Mouse (Mus musculus): Measurements from ENCODE around the gene Ints3.
A peak's percentile ranks its signal among the peaks of the same experiment; 100 is the strongest.

The Ints3 gene

DNA sequence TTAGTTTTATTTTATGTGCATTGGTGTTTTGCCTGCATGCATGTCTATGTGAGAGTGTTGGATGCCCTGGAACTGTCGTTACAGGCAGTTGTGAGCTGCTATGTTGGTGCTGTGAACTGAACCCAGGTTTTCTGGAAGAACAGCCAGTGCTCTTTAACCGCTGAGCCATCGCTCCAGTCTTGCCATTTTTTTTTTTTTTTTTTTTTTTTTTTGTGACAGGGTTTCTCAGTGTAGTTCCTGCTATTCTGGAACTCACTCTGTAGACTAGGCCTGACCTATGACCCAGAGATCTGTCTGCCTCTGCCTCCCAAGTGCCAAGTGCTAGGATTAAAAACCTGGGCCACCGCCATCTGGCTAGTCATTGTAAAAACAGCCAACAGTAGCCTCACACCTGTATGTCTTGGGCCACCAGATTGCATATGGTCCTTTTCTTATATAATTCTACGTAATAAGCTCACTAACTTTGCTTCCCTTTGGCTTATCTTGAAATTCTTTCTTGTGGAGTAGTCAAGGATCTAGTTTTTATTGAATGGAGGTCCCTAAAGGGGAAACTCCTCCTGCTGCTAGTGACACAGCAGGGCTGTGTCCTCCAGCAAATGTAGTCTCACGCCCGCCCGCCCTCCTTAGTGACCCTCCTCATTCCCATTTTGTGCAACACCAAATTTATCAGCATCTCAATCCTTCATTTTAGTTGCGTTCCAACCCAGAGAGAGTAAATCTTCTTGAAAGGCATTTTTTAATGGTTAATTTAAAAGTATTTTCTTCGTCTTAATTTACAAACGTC lies 12.2 kb upstream of the Ints3 start:
- peak; percentile 25 for DNase-seq (ENCODE audit: extremely low spot score)

DNA sequence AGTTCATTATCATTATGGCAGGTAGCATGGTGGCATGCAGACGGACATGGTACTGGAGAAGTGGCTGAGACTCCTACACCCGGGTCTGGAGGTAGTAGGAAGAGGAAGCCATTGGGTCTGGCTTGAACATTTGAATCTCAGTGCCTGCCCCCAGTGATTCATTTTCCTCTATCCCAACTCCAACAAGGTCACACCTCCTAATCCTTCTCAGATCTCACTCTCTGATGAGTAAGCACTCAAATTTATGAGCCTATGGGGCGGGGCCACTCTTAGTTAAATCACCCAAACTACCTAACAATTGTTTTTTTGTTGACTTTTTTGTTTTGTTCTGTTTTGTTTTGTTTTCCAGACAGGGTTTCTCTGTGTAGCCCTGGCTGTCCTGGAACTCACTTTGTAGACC lies 10.6 kb upstream of the Ints3 start:
- DNase-seq (ENCODE audit: extremely low spot score) = no peak

DNA sequence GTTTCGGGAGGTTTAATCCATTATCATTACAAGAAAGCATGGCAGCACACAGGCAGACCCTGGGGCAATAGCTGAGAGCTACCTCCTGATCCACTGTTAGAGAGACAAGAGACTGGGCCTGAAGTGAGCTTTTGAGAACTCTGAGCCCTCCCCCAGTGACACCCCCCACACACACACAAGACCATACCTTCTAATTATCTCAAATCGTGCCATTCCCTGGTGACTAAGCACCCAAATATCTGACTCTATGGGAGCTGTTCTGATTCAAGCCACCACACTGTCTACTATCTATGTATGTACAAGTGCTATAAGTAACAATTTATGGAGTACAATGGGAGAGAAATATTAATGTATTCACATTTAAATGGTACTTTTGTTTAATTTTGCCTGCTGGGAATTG lies 7.3 kb upstream of the Ints3 start:
- no peak for DNase-seq (ENCODE audit: extremely low spot score)

DNA sequence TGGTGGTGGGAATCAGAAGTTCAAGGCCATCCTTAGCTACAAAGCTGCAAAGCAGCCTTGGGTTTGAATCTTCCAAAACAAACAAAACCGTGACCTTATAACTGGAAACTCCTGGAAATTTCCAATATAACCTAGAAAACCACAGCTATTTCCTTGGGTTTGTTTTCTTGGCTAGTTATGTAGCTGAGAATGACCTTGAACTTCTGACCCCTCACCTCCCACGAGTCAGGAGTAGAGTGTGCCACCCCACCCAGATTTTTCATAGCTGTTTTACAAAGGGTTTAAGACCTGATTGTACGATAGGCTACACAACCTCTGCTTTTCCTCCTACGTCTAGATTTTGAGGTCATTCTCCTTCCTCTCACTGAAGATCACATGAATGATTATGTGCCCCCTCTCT lies 3.7 kb upstream of the Ints3 start:
- DNase-seq (ENCODE audit: extremely low spot score) = no peak

DNA sequence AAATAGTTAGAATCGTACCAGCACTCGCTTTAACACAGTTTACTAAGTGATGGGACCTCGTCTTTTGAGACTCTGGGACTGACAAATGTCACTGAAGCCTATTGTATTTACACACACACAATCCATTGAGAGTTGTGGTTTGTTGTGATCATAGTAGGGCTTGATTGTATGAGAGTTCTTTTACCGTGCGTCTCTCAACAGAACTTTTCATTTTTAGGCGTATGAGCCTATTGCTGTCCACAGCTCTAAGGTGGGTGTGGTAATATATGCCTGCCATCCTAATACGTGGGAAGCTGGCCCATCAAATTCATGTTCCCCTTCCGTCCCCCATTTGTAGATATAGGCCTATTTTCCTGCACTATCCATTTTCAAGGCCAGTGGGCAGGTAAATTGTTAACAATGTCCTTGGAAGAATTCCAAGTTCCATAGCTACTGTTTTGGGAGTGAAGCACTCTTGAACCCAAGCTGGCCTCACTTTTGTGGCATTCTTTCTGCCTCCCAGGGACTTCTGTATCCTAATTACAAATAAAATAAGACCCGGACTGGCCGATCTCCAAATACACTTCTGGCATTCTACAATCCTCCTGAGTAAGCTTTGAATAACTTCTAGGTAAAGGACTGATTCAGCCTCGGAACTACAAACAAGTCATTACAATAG lies 780 bp upstream of the Ints3 start:
- DNase-seq (ENCODE audit: extremely low spot score) = no peak

DNA sequence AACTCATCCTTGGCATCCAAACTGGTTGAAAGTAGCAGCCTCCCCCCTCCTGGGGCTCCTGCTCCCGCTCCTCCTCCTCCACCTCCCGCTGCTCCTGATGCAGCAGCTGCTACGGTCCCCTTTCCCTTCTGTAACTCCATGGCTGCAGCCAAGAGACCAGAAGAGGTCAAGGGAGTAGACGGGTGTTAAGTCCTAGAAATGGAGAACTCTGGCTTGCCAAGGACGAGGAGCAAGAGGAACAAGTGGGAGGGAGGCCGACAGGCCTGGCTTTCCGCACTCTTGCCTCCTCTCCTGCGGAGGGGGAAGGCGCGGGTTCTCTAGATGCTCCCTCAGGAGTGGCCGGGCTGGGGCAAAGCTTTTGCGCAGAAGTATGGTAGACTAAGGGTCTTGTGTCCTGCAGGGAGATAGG lies 607 bp downstream of the Ints3 start:
- peak; percentile 47 for DNase-seq (ENCODE audit: extremely low spot score)

DNA sequence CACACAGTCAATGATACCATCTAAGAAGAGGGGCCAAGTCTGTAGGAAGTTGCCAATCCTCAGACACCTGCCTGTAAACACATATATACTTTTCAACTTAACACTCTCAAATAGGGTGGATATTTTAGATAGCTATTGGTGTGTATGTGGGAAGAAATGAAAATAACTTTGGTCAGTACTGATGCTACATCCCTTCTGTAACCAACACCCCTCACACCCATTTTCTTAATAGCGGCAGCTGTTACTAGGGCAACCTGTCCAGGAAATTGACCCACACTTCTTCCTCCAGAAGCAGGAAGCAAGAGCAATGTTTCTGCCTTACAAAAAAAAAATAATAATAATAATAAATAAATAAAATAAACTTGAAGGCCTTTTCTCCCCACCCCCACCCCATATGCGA lies 1.1 kb downstream of the Ints3 start:
- no peak for DNase-seq (ENCODE audit: extremely low spot score)

DNA sequence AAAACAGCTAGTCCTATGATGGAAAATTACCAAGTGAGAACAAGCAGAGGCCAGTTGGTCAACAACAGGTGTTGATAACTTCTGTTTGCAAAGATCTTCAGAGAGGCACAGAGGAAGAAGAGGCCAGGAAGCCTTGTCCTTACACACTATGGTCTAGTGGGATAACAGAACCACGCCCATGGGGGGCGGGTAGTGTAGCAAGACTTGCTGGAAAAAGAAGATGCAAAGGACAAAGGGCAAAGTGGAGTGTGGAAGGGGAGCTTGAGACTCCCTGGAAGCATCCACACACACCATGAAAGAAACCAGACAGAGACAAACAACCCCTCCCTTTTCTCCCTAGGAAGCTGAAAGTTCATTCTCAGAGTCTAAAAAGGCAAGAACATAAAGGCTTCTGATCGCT lies 3.8 kb downstream of the Ints3 start:
- no peak for DNase-seq (ENCODE audit: extremely low spot score)

DNA sequence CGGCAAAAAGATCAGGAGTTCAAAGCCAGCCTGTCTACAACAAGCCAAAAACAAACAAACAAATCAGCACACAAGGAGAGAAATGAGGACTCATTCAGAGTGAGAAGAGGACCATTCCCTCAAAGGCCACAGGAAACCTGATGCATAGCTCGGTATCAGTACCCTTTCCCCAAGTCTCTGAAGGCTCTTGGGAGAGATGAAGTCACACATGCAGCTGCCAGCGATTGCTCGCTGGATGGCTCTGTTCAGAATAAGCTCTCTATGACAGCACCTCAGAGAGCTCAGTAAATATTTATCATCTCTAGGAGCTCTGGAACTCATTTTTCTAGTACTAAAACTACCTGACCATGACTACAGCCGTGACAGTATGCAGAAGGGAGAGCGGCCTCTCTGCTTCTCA lies 5.2 kb downstream of the Ints3 start:
- no peak for DNase-seq (ENCODE audit: extremely low spot score)

DNA sequence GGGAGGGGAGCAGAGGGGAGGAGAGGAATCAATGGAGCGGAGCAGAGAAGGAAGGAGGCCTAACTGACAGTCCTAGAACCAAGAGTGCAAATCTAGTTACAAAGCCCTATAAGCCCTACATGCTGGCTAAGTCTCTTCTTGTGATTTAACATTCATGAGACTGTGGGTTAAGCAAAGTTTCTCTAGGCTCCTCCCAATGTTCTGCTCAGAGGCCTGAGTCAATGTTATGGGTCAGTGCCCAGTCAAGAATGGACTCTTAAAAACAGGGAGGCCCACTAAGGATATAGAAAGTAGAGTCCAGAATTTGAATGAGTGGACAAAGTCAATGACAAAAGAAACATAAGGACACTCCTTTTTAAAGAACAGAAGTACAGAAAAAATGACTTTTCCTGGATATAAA lies 5.8 kb downstream of the Ints3 start:
- no peak for DNase-seq (ENCODE audit: extremely low spot score)

DNA sequence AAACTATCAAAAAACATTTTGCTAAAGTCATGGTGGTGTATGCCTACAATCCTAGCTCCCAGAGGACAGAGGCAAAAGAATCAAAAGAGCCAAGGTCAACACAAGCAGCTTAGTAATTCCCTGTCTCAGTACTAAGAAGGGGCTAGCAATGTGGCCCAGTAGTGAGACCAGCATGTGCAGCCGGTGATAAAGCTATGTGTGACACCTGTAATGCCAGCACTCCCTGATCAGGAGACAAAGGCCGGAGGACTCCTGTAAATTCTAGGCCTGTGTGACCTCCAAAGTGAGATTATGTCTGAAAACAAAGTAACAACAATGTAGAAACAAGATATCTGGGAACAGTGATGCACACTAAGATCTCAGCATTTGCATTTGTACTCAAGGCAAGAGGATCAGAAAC lies 7.9 kb downstream of the Ints3 start:
- DNase-seq (ENCODE audit: extremely low spot score) = no peak

DNA sequence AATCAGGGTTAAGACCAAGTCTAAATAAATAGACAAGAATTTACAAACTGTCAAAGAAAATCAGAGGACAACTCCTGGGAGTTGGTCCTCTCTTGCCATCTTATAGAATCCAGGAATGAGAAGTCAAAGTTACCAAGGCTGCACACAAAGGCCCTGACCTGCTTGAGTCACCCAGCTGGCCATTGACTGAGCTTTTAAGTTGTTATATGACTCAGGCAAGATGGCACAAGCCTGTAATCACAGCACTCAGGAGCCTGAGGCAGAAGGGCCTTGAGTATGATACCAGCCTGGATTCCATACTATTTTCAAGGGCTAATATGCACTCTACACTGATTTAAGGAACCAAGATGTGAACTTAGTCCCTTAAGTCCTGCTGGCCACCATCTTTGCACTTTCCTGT lies 9.9 kb downstream of the Ints3 start:
- no peak for DNase-seq (ENCODE audit: extremely low spot score)

DNA sequence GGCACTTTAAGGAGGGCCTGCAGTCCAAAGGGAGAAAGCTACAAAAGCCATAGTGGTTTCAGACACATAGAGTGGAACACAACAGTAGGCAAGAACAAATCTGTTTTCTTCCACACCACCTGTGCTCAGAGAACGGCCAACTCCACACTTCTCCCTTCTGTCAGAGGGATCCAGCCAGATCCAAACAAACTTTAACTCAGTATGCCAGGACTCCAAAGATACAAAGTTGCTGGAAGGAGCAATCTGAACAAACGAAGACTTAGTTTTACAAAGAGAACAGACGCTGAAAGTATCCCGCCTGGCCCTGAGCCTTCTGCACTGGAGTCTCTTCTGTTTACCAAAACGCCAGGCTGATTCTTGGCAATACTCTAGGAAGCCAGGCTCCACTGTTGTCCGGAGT lies 12.7 kb downstream of the Ints3 start:
- no peak for DNase-seq (ENCODE audit: extremely low spot score)

DNA sequence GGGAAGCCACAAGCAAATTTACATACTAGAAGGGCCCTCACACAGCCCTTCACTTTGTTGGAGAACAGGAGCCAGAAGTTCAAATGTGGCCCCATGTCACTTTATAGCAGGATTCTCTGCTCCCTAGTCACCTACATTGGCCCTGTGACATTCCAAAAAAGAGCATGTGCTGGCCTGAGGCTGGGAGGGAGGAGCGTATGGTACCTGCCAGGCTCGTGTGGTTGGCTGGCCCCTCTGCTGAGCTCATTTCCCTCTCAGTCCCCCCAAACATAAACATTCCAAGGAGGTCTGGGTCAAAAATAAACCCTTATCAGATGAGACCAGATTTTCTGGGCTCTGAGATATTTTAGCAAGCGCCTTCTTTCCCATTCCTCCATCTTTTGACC lies 20.4 kb downstream of the Ints3 start:
- no peak for DNase-seq (ENCODE audit: extremely low spot score)

DNA sequence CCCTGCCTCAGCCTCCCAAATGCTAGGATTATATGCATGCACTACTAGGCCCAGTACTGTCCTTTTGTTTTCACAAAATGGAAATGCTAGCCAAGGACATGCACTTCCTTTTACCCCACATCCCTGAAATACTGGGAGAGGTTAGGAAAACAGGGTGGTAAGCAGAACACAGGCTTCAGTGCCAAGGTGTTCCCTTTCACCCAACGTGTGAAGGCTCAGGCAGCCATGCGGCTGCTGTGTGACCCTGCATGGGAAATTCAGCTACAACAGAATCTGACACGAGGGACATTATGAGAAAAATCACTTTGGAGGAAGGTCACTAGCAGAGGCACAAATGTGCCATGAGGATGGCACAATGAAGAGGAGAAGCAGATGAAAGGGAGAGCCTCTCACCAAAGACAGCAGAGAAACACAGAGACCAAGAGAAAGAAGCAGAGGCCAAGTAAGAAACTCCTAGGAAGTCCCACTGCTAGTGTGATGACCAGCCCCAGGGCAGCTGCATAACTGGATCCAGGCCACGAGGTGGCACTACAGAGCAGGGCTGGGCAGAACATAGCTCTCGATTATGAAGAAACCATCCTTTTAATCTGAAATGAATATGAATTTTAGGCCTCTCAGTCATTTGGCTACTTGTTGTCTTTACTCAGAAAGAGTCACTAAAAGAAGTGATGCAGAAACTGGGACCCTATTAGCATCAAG lies 21.0 kb downstream of the Ints3 start:
- peak; percentile 54 for DNase-seq (ENCODE audit: extremely low spot score)

DNA sequence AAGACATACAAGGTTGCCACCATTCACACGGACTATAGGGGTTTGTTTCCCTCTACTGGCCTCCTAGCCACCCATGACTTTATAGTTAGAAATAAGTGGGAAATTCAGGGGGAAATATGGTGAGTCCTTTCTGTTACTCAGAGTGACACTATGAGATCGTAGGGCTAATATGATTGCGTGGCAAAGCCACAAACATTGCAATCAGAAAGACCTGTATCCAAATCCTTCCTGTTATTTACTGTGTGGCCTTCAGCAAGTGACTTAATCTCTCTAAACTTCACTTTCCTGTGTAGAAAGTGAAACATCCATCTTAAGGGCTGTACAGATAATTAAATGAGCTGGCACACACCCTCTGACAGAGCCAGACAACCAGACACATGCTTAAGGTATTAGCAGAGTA lies 24.7 kb downstream of the Ints3 start:
- no peak for DNase-seq (ENCODE audit: extremely low spot score)

DNA sequence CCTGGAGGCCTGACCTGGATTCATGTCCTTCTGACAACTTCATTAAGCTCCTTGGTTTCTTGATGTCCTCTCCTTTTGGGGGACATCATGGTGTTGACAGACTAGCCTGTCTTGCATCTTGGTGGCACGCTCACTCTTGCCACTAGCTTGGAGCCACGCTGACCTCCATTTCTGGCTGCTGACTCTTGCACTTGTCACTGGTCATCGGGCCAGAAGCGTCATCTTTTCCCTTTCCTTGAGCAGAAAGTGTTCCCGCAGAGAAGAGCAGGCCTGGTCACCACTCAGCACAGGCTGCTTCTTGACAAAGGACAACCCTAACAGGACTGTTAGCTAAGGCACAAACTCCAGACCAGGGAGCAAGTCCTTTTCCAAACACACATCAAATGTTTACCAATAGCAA lies 27.0 kb downstream of the Ints3 start:
- DNase-seq (ENCODE audit: extremely low spot score) = no peak

DNA sequence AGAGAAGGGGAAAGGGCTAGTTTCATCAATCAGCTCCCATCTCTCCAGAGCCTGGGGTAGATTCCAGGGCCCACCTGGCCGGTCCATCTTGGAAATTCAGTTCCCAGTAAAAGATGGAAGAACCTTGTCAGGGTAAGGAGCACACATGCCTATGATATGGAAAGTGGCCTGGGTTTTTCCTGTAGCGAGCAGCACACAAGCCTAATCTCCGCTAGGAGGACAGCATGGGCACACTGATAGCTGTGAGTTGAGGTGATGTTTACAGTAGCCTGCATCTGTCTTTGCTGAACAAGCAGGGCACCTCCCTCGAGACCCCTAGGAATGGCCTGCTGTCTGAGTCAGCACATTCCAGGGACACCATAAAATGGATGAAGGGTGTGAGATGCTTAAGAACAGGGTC lies 28.8 kb downstream of the Ints3 start:
- no peak for DNase-seq (ENCODE audit: extremely low spot score)

DNA sequence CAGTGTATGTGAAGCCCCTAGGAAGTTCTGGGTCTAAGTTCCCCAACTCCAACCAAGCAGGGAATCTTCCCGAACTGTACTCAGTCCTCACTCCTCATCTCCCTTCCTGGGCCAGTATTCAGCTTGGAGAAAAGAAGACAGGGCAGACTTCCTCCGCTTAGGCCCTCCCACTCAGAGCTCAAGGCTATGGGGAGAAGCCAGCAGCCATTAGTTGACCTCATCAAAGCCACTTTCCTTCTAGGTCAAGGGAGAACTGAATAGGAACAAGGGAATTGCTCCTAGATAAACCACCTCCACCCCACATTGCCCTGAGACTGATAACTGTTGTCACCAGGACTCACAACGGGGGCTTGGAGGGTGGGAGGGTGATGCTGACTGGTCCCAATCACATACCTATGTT lies 29.3 kb downstream of the Ints3 start:
- DNase-seq (ENCODE audit: extremely low spot score) = no peak

DNA sequence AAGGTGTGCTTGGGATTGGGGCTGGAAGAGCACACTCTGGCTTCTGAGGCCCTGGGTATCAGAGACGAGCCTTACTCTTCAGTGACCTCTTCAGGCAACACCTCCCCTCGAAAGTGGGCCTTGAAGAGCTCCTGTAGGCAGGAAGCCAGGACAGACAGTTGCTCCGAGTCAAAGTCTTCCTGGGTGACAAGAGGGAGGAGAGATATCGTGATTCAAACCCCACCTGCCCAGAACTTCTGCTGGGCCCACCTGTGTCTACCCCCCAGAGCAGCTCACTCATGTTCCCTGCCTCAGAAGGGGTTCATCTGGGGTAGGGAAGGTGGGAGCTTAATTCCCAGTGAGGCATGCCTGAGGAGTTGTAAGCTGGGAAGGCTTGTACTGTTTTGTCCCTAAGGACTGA lies 32.4 kb downstream of the Ints3 start:
- DNase-seq (ENCODE audit: extremely low spot score) = no peak

DNA sequence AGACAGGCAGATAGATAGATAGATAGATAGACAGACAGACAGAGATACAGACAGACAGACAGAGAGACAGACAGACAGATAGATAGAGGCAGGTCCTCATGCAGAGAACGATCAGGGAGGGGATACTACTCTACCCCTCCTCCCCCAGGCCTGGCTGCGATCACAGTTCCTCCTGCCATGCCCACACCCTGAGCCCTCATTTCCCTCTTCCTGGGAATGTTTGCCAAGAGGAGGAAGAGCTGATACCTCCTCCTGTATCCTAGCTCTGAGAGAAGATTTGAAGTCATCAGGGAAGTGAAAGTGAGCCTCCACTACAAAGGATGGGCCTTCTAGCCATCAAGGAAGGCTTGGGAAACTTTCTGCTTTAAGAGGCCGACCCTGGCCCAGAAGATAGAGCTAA lies 37.8 kb downstream of the Ints3 start:
- no peak for DNase-seq (ENCODE audit: extremely low spot score)

DNA sequence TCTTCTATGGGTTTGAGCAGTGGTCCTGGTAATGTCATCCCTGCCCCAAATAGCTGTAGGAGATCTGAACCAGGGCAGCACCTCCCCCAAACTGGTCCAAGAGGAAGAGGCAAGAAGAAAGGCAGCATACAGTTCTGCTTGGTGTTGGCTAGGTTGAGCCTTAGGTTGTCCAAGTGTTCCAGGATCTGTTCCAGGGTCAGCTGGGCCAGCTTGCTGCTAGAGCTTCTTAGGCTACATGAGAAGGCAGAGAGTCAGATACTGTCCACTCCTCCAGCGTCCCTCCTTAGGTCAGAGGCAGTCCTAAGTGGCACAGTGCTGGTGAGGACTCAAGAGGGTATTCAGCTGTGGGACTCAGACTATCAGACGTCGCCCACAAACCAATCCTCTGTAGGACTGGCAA lies 40.8 kb downstream of the Ints3 start:
- no peak for DNase-seq (ENCODE audit: extremely low spot score)

DNA sequence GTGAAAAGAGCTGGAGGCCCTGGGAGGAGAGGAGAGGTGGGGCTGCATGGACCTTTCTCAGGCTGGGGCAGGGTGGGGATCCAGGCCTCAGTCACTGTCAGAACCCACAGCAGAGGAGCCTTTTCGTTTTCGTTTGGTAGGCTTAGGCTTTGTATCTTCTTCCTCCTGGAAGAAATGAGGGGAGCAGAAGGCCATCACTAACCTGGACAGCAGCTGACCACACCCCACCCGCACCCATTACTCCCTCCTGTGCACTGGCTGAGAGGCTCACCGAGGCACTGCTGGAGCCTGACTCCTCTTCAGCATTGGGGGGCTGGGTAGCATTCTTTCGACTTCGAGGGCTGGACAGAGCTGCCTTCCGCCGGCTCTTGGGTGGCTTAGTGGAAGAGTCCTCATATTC lies 41.5 kb downstream of the Ints3 start:
- no peak for DNase-seq (ENCODE audit: extremely low spot score)
